Mouse (Mus musculus) liver, adult 2 months (tissue): ENCODE data around the gene Gm28308. TPM values are rescaled to one million over a fixed set of nuclear protein-coding genes. Genes with fewer than 3 reads are reported as not detected.

ENCODE experiments used
- DNase-seq: peaks from one replicate; pipeline ENCODE4 v3.0.0-alpha.2; 2011; ENCODE audit warnings: low read depth, low spot score; ENCODE audit errors: extremely low read depth
- H3K27ac ChIP-seq: fragments of 200-500 bp; replicated peaks from 2 replicates; pipeline ENCODE4 v1.5.1; 2012; ENCODE audit warnings: low read depth, mild to moderate bottlenecking, control low read depth, inconsistent platforms, low read length; ENCODE audit not compliant: insufficient read depth
- H3K27me3 ChIP-seq: fragments of 200-500 bp; 2 replicates; pipeline ENCODE4 v1.6.1; 2012; ENCODE audit warnings: mild to moderate bottlenecking, moderate library complexity, low read length, inconsistent platforms; ENCODE audit not compliant: control insufficient read depth, insufficient read depth
- H3K36me3 ChIP-seq: fragments of 200-500 bp; 2 replicates; pipeline ENCODE4 v1.6.1; 2012; ENCODE audit warnings: low read length, inconsistent platforms; ENCODE audit not compliant: control insufficient read depth, insufficient read depth
- H3K4me1 ChIP-seq: fragments of 200-500 bp; 2 replicates; pipeline ENCODE4 v1.6.1; 2011; ENCODE audit warnings: low read length; ENCODE audit not compliant: control insufficient read depth, insufficient read depth
- H3K4me3 ChIP-seq: fragments of 200-500 bp; 2 replicates; pipeline ENCODE4 v1.5.1; 2011; ENCODE audit warnings: low read depth, mild to moderate bottlenecking, control low read depth, low read length, moderate library complexity; ENCODE audit not compliant: insufficient read depth
- H3K79me2 ChIP-seq: fragments of 200-500 bp; 2 replicates; pipeline ENCODE4 v1.6.1; 2012; ENCODE audit warnings: inconsistent platforms, mild to moderate bottlenecking, low read length, moderate library complexity; ENCODE audit not compliant: control insufficient read depth, insufficient read depth
- H3K9ac ChIP-seq: fragments of 200-500 bp; 2 replicates; pipeline ENCODE4 v1.6.1; 2012; ENCODE audit warnings: low read depth, mild to moderate bottlenecking, control low read depth, inconsistent platforms, low read length
- CTCF ChIP-seq: fragments of 200-500 bp; IDR thresholded peaks from 2 replicates; pipeline ENCODE4 v1.5.1; 2011; ENCODE audit warnings: low read depth, low read length, control low read depth
- POLR2A ChIP-seq: fragments of 200-500 bp; IDR thresholded peaks from 2 replicates; pipeline ENCODE4 v1.6.1; 2011; ENCODE audit warnings: low read length, control low read depth; ENCODE audit not compliant: insufficient read depth; ENCODE audit errors: extremely low read depth
- WGBS: fragments of 180-500 bp; shearing (Covaris S2); methylation state at CpG from one replicate; pipeline ENCODE4 v1.1.7; 2018; 5-methylcytosine and 5-hydroxymethylcytosine counted together
- polyA plus RNA-seq: library from polyadenylated mRNA; depleted of rRNA; stranded (reverse); fragments of >200 nt; gene quantifications from 2 replicates; pipeline ENCODE4 v1.2.3, GENCODE M21; 2012
- total RNA-seq: library from RNA; depleted of rRNA; stranded (reverse); fragments of >200 nt; gene quantifications from 2 replicates; pipeline ENCODE4 v1.2.3, GENCODE M21; 2014

Gene Gm28308
- total and polyA plus RNA-seq, 2 experiments: not detected

GRCm38 (mm10) chr6:52177061-52177735, 35.9 kb downstream of the Gm28308 start, which contains the start of gene 5730596B20Rik:
TSS of gene 5730596B20Rik (plus strand) at chr6:52177498.
- peaks cover 8% of the 10 kb centered on the region; the same call in 1 of the 2 replicates for H3K27me3 ChIP-seq
- 9% methylated on average over 36 of the region's 36 CpGs for WGBS
- peak within 1 kb of the TSS; percentile 45 for H3K4me3 ChIP-seq
- TF ChIP-seq CTCF: no peak
- TF ChIP-seq POLR2A: no peak
- no peaks in the 10 kb centered on the region for H3K4me1 ChIP-seq
- no peak for DNase-seq
- no peaks in the 10 kb centered on the region for H3K36me3 ChIP-seq
- no peaks in the 10 kb centered on the region for H3K79me2 ChIP-seq
- H3K9ac ChIP-seq: peak within 1 kb of the TSS; percentile 43
- H3K27ac ChIP-seq: peak within 1 kb of the TSS; percentile 53

GRCm38 (mm10) chr6:52176391-52176790, 36.7 kb downstream of the Gm28308 start:
- Histone ChIP-seq H3K27me3 (peaks cover 8% of the 10 kb centered on the region; the same call in 1 of the 2 replicates), H3K9ac (peak overlapping the region; percentile 31), H3K27ac (peak overlapping the region; percentile 53), H3K4me3 (peak overlapping the region; percentile 45), H3K4me1 (no peaks in the 10 kb centered on the region), H3K36me3 (no peaks in the 10 kb centered on the region), H3K79me2 (no peaks in the 10 kb centered on the region)
- DNase-seq: no peak
- TF ChIP-seq CTCF (no peak), POLR2A (no peak)
- WGBS: 11% methylated on average over 6 of the region's 6 CpGs

GRCm38 (mm10) chr6:52175864-52176263, 37.3 kb downstream of the Gm28308 start:
- Histone ChIP-seq H3K4me3 (peak overlapping the region; percentile 45), H3K9ac (no peak overlapping the region; the same call in 1 of the 2 replicates), H3K27ac (peak overlapping the region; percentile 53), H3K79me2 (no peaks in the 10 kb centered on the region), H3K27me3 (peaks cover 8% of the 10 kb centered on the region; the same call in 1 of the 2 replicates), H3K36me3 (no peaks in the 10 kb centered on the region), H3K4me1 (no peaks in the 10 kb centered on the region)
- DNase-seq: no peak
- TF ChIP-seq POLR2A: no peak
- no peak for TF ChIP-seq CTCF
- 6% methylated on average over 25 of the region's 35 CpGs for WGBS

GRCm38 (mm10) chr6:52174968-52175751, 38.0 kb downstream of the Gm28308 start:
- peak overlapping the region; percentile 67 for H3K9ac ChIP-seq
- no peak for DNase-seq
- H3K27me3 ChIP-seq: peaks cover 8% of the 10 kb centered on the region; the same call in 1 of the 2 replicates

GRCm38 (mm10) chr6:52173648-52174047, 39.5 kb downstream of the Gm28308 start:
- TF ChIP-seq POLR2A: no peak
- no peak for TF ChIP-seq CTCF

More at GRCm38 (mm10) chr6:52174968-52175751, 38.0 kb downstream of the Gm28308 start:
- Histone ChIP-seq H3K36me3 (no peaks in the 10 kb centered on the region), H3K79me2 (no peaks in the 10 kb centered on the region), H3K4me3 (peak overlapping the region; percentile 49), H3K27ac (peak overlapping the region; percentile 34; the same call in 1 of the 2 replicates), H3K4me1 (no peaks in the 10 kb centered on the region)
- WGBS: 4% methylated on average over 41 of the region's 41 CpGs
- no peak for TF ChIP-seq CTCF
- no peak for TF ChIP-seq POLR2A

More at GRCm38 (mm10) chr6:52173648-52174047, 39.5 kb downstream of the Gm28308 start:
- 19% methylated on average over 4 of the region's 4 CpGs for WGBS
- peaks cover 8% of the 10 kb centered on the region; the same call in 1 of the 2 replicates for H3K27me3 ChIP-seq
- no peak overlapping the region for H3K9ac ChIP-seq
- H3K79me2 ChIP-seq: no peaks in the 10 kb centered on the region
- H3K4me3 ChIP-seq: no peak overlapping the region
- H3K27ac ChIP-seq: no peak overlapping the region
- H3K36me3 ChIP-seq: no peaks in the 10 kb centered on the region
- no peak for DNase-seq
- H3K4me1 ChIP-seq: no peaks in the 10 kb centered on the region
